Mouse (Mus musculus) ES-E14 (cell line): ENCODE measurements at regions not wholly inside any gene's neighbourhood (a gene's known extent, or its start where the extent isn't known, plus 50 kb on each side); places are given as distances from the start of the nearest gene placed in this dataset.
A peak's percentile ranks its signal among the peaks of the same experiment; 100 is the strongest.

Experiments
- DNase-seq: peaks from one replicate; pipeline ENCODE4 v3.0.0-alpha.2; 2013; ENCODE audit warnings: low read depth, low spot score
- H3K27ac ChIP-seq: 2 replicates; pipeline ENCODE4 v1.5.1; 2012; ENCODE audit warnings: low read depth, mild to moderate bottlenecking, low read length, moderate library complexity, mixed read lengths; ENCODE audit not compliant: poor library complexity, insufficient read depth, severe bottlenecking
- H3K36me3 ChIP-seq: 2 replicates; pipeline ENCODE4 v1.6.1; 2012; ENCODE audit warnings: mild to moderate bottlenecking, low read length, moderate library complexity, mixed read lengths; ENCODE audit not compliant: control insufficient read depth, poor library complexity, insufficient read depth, severe bottlenecking
- H3K4me1 ChIP-seq, 2 experiments: fragments of 150-350 bp in 1 of 2; sonication (generic) in 1 of 2; 2 replicates each; pipeline ENCODE4 v1.6.1; 2012; ENCODE audit warnings: low read length in 2 of 2, mild to moderate bottlenecking in 1 of 2, mixed read lengths in 1 of 2; ENCODE audit not compliant: control insufficient read depth in 2 of 2, insufficient read depth in 2 of 2, poor library complexity in 1 of 2
- H3K4me3 ChIP-seq, 2 experiments: fragments of 150-350 bp in 1 of 2; sonication (generic) in 1 of 2; 2 replicates each; pipeline ENCODE4 v1.5.1; 2012; ENCODE audit warnings: low read length in 2 of 2, low read depth in 1 of 2, mild to moderate bottlenecking in 1 of 2, mixed read lengths in 1 of 2; ENCODE audit not compliant: insufficient read depth in 1 of 2, poor library complexity in 1 of 2, severe bottlenecking in 1 of 2
- H3K9ac ChIP-seq: 2 replicates; pipeline ENCODE4 v1.6.1; 2012; ENCODE audit warnings: low read depth, mild to moderate bottlenecking, low read length, mixed read lengths; ENCODE audit not compliant: poor library complexity, insufficient read depth, severe bottlenecking
- H3K9me3 ChIP-seq: fragments of 150-350 bp; sonication (generic); 2 replicates; pipeline ENCODE4 v1.6.1; 2012; ENCODE audit warnings: low read depth, mild to moderate bottlenecking, low read length; ENCODE audit not compliant: control insufficient read depth, insufficient read depth
- CHD2 ChIP-seq: IDR thresholded peaks from 2 replicates; pipeline ENCODE4 v1.6.1; 2014; ENCODE audit warnings: mild to moderate bottlenecking, low read depth, low read length, inconsistent platforms
- HCFC1 ChIP-seq: IDR thresholded peaks from 2 replicates; pipeline ENCODE4 v1.6.1; 2012; ENCODE audit warnings: low read length, inconsistent platforms, borderline replicate concordance; ENCODE audit not compliant: insufficient read depth
- MAFK ChIP-seq: IDR thresholded peaks from 2 replicates; pipeline ENCODE4 v1.6.1; 2014; ENCODE audit warnings: mild to moderate bottlenecking, low read depth, low read length, inconsistent platforms; ENCODE audit not compliant: insufficient read depth
- ZC3H11A ChIP-seq: IDR thresholded peaks from 2 replicates; pipeline ENCODE4 v1.6.1; 2012; ENCODE audit warnings: low read depth, mild to moderate bottlenecking, inconsistent platforms, low read length, borderline replicate concordance
- ZNF384 ChIP-seq: IDR thresholded peaks from 2 replicates; pipeline ENCODE4 v1.6.1; 2012; ENCODE audit warnings: low read depth, low read length, inconsistent platforms
- in situ Hi-C, 2 experiments: fragments of 600-800 bp; cut with MboI; formaldehyde crosslinking; loops; one replicate each; pipeline ENCODE4 v1.15.1; 2025; ENCODE audit warnings: low sequenced_read_pairs in 2 of 2, inconsistent platforms in 1 of 2; ENCODE audit not compliant: unreplicated experiment in 2 of 2

DNA sequence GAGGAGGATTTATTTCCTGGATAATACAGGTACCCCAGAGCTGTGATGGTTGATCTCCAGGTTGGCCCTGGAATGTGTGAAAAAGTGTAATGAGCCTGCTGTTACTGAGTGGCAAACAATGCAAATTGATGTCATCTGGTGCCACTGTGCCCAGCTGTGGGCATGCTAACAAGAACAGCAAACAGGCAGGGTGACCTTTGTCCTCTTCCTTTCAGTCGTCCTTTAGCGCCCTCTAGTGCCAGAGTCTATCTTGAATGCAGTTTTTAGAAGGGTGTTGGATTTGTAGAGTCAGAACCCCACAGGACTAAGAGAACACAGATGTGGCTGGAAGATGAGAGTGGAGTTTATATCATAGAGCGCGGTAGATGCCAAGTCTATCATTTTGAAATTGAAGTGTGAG lies 164.3 kb downstream of the Sdhaf3 start:
- DNase-seq, result peak; percentile 60
- H3K9me3 ChIP-seq, result no peaks in the 10 kb centered on the region
- TF ChIP-seq ZNF384, result no peak
- TF ChIP-seq ZC3H11A, result peak; percentile 45; the same call in 1 of the 2 replicates
- H3K4me1 ChIP-seq, result no peaks in the 10 kb centered on the region
- in situ Hi-C loops, result no loop called here
- H3K36me3 ChIP-seq, result no peaks in the 10 kb centered on the region
- H3K4me3 ChIP-seq, result no peak overlapping the region
- no peak overlapping the region for H3K27ac ChIP-seq
- H3K9ac ChIP-seq, result no peak overlapping the region

- Histone ChIP-seq H3K9ac (no peak overlapping the region), H3K36me3 (no peaks in the 10 kb centered on the region), H3K4me3 (no peak overlapping the region), H3K27ac (no peak overlapping the region), H3K9me3 (no peaks in the 10 kb centered on the region), H3K4me1 (no peaks in the 10 kb centered on the region)
- no peak for TF ChIP-seq CHD2
- TF ChIP-seq ZNF384, result no peak
- no peak for TF ChIP-seq HCFC1
- TF ChIP-seq ZC3H11A, result no peak
- TF ChIP-seq MAFK, result no peak
- in situ Hi-C loops, result no loop called here
- no peak for DNase-seq
Observed at GRCm38 (mm10) chr6:7133042-7133441, 177.2 kb downstream of the Sdhaf3 start.

DNA sequence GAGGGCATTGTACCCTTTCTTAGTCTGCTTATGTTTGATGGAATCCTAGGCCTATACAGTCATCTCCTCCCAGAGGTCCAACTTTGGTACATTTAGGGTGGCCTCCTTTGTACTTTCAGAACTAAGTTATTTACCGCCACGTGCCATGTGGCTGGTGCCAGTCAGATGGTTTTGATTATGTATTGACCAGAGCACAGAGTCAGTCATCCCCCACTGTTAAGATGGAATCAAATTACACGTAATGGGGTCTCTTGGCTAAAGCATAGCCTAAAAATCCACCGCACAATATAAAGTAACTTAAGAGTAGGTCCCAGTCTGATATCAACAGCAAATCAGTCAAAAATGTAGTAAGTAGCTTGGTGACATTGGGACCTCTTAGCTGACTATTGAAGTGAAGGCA lies 178.3 kb downstream of the Sdhaf3 start:
- no peak for DNase-seq

GRCm38 (mm10) chr6:7134888-7135287 lies 179.1 kb downstream of the Sdhaf3 start:
- DNase-seq, result no peak
- no peaks in the 10 kb centered on the region for H3K9me3 ChIP-seq
- H3K9ac ChIP-seq, result no peak overlapping the region

More for the DNA sequence above, 178.3 kb downstream of the Sdhaf3 start:
- in situ Hi-C loops, result no loop called here
- no peaks in the 10 kb centered on the region for H3K9me3 ChIP-seq
- H3K4me3 ChIP-seq, result no peak overlapping the region
- H3K9ac ChIP-seq, result no peak overlapping the region
- TF ChIP-seq ZNF384 (no peak), ZC3H11A (no peak)
- no peaks in the 10 kb centered on the region for H3K4me1 ChIP-seq
- H3K36me3 ChIP-seq, result no peaks in the 10 kb centered on the region
- H3K27ac ChIP-seq, result no peak overlapping the region

DNA sequence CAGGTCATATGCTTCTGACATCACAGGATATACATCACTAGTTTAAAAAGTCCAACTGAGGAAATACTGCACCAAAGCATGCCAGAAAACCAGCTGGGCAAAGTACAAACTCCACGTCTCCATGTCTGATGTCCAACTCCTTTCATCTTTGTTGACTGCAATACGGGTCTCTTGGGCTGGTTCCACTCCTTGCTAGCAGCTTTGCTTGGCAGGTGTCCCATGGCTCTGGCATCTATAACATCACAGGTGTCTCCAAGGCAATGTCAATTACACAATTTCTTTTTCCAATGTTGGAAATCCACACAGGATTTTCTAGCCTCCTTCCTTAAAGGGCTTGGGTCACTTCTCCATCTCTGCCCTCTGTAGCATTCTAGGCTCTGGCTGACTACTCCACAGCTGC lies 225.9 kb downstream of the Sdhaf3 start:
- no peak for TF ChIP-seq CHD2
- no peak for TF ChIP-seq ZNF384
- no peak for TF ChIP-seq MAFK
- no peak for TF ChIP-seq HCFC1
- TF ChIP-seq ZC3H11A, result no peak
- H3K4me1 ChIP-seq, result no peaks in the 10 kb centered on the region
- no peak for DNase-seq
- H3K36me3 ChIP-seq, result no peaks in the 10 kb centered on the region
- no peaks in the 10 kb centered on the region for H3K9me3 ChIP-seq
- no peak overlapping the region for H3K27ac ChIP-seq
- no peak overlapping the region for H3K4me3 ChIP-seq
- in situ Hi-C loops, result no loop called here
- H3K9ac ChIP-seq, result no peak overlapping the region

More at GRCm38 (mm10) chr6:7134888-7135287, 179.1 kb downstream of the Sdhaf3 start:
- H3K4me3 ChIP-seq, result no peak overlapping the region
- TF ChIP-seq CHD2, result no peak
- TF ChIP-seq ZC3H11A, result no peak
- no peak for TF ChIP-seq HCFC1
- TF ChIP-seq ZNF384, result no peak
- no peak for TF ChIP-seq MAFK
- no peak overlapping the region for H3K27ac ChIP-seq
- no peaks in the 10 kb centered on the region for H3K4me1 ChIP-seq
- in situ Hi-C loops, result no loop called here
- H3K36me3 ChIP-seq, result no peaks in the 10 kb centered on the region
